Mouse (Mus musculus) kidney, adult 2 months (tissue): ENCODE measurements at regions not wholly inside any gene's neighbourhood (a gene's known extent, or its start where the extent isn't known, plus 50 kb on each side); places are given as distances from the start of the nearest gene placed in this dataset.

Source experiments
- CTCF ChIP-seq: fragments of 200-500 bp; conservative IDR thresholded peaks from 2 replicates; pipeline ENCODE4 v1.5.1; 2011; ENCODE audit warnings: low read depth, mild to moderate bottlenecking, control low read depth, low read length, moderate library complexity, mixed read lengths; ENCODE audit not compliant: insufficient read depth, insufficient read length
- POLR2A ChIP-seq: fragments of 200-500 bp; IDR thresholded peaks from one replicate; pipeline ENCODE4 v1.6.1; 2011; ENCODE audit warnings: low read depth, low read length, control low read depth

DNA sequence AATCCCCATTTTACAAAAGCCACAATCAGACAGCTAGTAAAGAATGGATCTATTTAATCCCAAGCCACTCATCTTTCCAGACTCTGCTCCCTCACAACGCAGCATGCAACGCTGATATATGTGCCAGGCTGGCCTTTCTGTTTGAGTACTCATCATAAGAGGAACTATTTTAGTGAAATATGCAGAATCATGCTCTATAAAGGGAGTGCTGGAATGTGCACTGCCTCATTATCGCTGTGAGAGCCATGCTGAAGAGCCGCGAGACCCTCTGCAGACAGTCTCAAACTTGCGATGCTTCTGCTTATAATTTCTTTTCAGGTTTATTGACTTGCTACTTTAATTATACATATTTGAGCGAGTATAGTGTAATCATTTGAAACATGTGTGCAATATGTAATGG is 75.6 kb upstream of the Cldn18 start:
- TF ChIP-seq CTCF: no peak
- no peak for TF ChIP-seq POLR2A
